14 mouse cellular contexts compared by ENCODE assay signal in the genomic region with DNA sequence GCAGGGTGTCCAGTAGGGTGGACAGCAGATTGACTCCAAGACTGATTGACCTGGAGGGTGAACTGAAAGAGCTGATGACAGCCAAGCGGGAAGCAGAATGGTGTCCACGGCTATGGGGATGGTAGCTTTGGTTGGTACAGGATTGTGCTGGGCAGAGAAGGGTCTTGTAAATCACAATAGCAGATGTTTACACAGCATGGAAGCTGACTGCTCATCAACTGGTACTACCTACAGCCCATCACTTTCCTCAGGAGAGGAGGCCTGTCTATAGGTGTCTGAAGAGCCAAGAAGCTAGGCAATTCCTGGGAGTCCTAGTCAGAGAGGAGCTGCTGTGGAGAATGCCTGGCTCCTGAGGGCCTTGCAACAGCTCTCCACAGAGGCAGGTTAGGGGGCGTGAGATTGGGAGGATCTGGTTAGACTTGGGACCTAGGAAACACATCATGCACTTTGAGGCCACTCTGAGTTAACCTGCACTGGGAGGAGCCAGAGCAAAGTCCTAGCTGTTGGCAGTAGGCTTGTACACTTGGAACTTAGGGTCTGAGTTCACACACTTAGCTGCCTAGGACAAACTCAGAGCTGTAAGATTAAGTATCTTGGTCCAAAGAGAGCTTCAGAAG. TPM values are rescaled to one million over a fixed set of nuclear protein-coding genes. Genes with fewer than 3 reads are reported as not detected.
DNase-seq lines count a peak whose midpoint lies in the region; ATAC-seq lines count a peak whose summit lies in the region.
"Had no signal": no experiment of that assay in that cellular context is flagged by ENCODE, and none has a peak within 500 bp of the region (broad histone marks: within the 10 kb centered on the region; RNA-seq: fewer than 3 reads in every experiment).

No protein-coding gene starts in this region.

- H3K9ac ChIP-seq in kidney, embryonic 14.5 days (ENCODE audit: low read depth, low read length) = no peak overlapping the region
- no peak overlapping the region for H3K9ac ChIP-seq in stomach, embryonic 15.5 days

- H3K27me3 ChIP-seq in kidney, embryonic 14.5 days (ENCODE audit: control insufficient read depth, insufficient read depth, low read length) = no peaks in the 10 kb centered on the region
- no peaks in the 10 kb centered on the region for H3K27me3 ChIP-seq in stomach, embryonic 15.5 days (replicated peaks)

- H3K27ac ChIP-seq in kidney, embryonic 14.5 days (ENCODE audit: low read depth, low read length) = no peak overlapping the region
- peak overlapping the region; percentile 55; the same call in 1 of the 2 replicates for H3K27ac ChIP-seq in stomach, embryonic 15.5 days
- H3K27ac ChIP-seq: midbrain, embryonic 10.5 days had no signal

- H3K9me3 ChIP-seq in kidney, embryonic 14.5 days (ENCODE audit: control insufficient read depth, low read length) = no peaks in the 10 kb centered on the region
- H3K9me3 ChIP-seq in stomach, embryonic 15.5 days = no peaks in the 10 kb centered on the region
- H3K9me3 ChIP-seq: midbrain, embryonic 10.5 days had no signal

- peaks cover 33% of the 10 kb centered on the region for H3K36me3 ChIP-seq in kidney, embryonic 14.5 days (ENCODE audit: control insufficient read depth, insufficient read depth, low read length)
- H3K36me3 ChIP-seq in stomach, embryonic 15.5 days = peaks cover 24% of the 10 kb centered on the region

- no peak overlapping the region for H3K4me3 ChIP-seq in kidney, embryonic 14.5 days (ENCODE audit: low read length)
- H3K4me3 ChIP-seq in stomach, embryonic 15.5 days (replicated peaks) = no peak overlapping the region
- H3K4me3 ChIP-seq: midbrain, embryonic 10.5 days had no signal

- 90% methylated on average over 3 of the region's 3 CpGs for WGBS in kidney, embryonic 14.5 days
- 82% methylated on average over 3 of the region's 3 CpGs for WGBS in stomach, embryonic 15.5 days

- H3K4me1 ChIP-seq in kidney, embryonic 14.5 days (ENCODE audit: control insufficient read depth, insufficient read depth, low read length) = peaks cover 26% of the 10 kb centered on the region
- peaks cover 35% of the 10 kb centered on the region for H3K4me1 ChIP-seq in stomach, embryonic 15.5 days

- peak; percentile 92 for DNase-seq in kidney, adult 11 months
- DNase-seq in kidney, adult 18-20 months = peak; percentile 76
- DNase-seq in kidney, postnatal 4 days = peak; percentile 35 to 60
- no peak for DNase-seq in urinary bladder, adult 18-20 months (ENCODE audit: low spot score in 2 of 2)
- DNase-seq in adrenal gland, postnatal 25 days = no peak
- DNase-seq in thymus, adult 18-20 months = no peak
- DNase-seq: cerebellum, adult 11 months; gastrocnemius, postnatal 10 days; layer of hippocampus, adult 9-11 months; spleen, adult 18-20 months had no signal

- no peak for ATAC-seq in kidney, embryonic 14.5 days (ENCODE audit: low FRiP score, low TSS enrichment)
- ATAC-seq in stomach, embryonic 15.5 days (ENCODE audit: insufficient read depth, low FRiP score, low read depth) = no peak

- H3K4me2 ChIP-seq in kidney, embryonic 14.5 days (replicated peaks; ENCODE audit: low read depth, low read length) = no peak overlapping the region
- H3K4me2 ChIP-seq in stomach, embryonic 15.5 days = no peak overlapping the region

RNA-seq across cellular contexts. Expression of gene P4hb, which starts 3.4 kb away (rescaled TPM):
- polyA plus RNA-seq in kidney, embryonic 14.5 days (2014; fragmentation: Nextera tagmentation; extraction: Ambion mirVana) = 558 and 716 TPM in 2 replicates
- polyA plus RNA-seq in stomach, embryonic 15.5 days (2015; fragmentation: Nextera tagmentation; extraction: Ambion mirVana) = 954 and 1,026 TPM in 2 replicates
- total RNA-seq in adrenal gland, postnatal 25 days (2021) = 407 and 486 TPM in 2 replicates

RNA-seq across cellular contexts. Expression of gene Arhgdia, which starts 5.0 kb away (rescaled TPM):
- 454 and 612 TPM in 2 replicates for polyA plus RNA-seq in kidney, embryonic 14.5 days (2014; fragmentation: Nextera tagmentation; extraction: Ambion mirVana)
- 537 and 556 TPM in 2 replicates for polyA plus RNA-seq in stomach, embryonic 15.5 days (2015; fragmentation: Nextera tagmentation; extraction: Ambion mirVana)
- total RNA-seq in adrenal gland, postnatal 25 days (2021) = 333 and 334 TPM in 2 replicates

RNA-seq across cellular contexts. Expression of gene Alyref, which starts 21.7 kb away (rescaled TPM):
- polyA plus RNA-seq in kidney, embryonic 14.5 days (2014; fragmentation: Nextera tagmentation; extraction: Ambion mirVana) = 594 and 799 TPM in 2 replicates
- polyA plus RNA-seq in stomach, embryonic 15.5 days (2015; fragmentation: Nextera tagmentation; extraction: Ambion mirVana) = 420 and 451 TPM in 2 replicates
- total RNA-seq in adrenal gland, postnatal 25 days (2021) = 101 and 105 TPM in 2 replicates

RNA-seq across cellular contexts. Expression of gene Anapc11, which starts 21.7 kb away (rescaled TPM):
- 212 and 242 TPM in 2 replicates for polyA plus RNA-seq in kidney, embryonic 14.5 days (2014; fragmentation: Nextera tagmentation; extraction: Ambion mirVana)
- polyA plus RNA-seq in stomach, embryonic 15.5 days (2015; fragmentation: Nextera tagmentation; extraction: Ambion mirVana) = 196 and 200 TPM in 2 replicates
- 81.5 and 102 TPM in 2 replicates for total RNA-seq in adrenal gland, postnatal 25 days (2021)

RNA-seq across cellular contexts. Expression of gene Ppp1r27, which starts 25.5 kb away (rescaled TPM):
- polyA plus RNA-seq in kidney, embryonic 14.5 days (2014; fragmentation: Nextera tagmentation; extraction: Ambion mirVana) = 0.58 and 0.89 TPM in 2 replicates
- polyA plus RNA-seq in stomach, embryonic 15.5 days (2015; fragmentation: Nextera tagmentation; extraction: Ambion mirVana) = 0.59 TPM in 1 of 2 replicates, not detected in the other
- total RNA-seq in adrenal gland, postnatal 25 days (2021) = 1.4 TPM in 1 of 2 replicates, not detected in the other
- total RNA-seq: ES-E14 had no signal
- polyA plus RNA-seq: midbrain, embryonic 10.5 days had no signal

Comparison
In these comparisons a context has a peak if more than half of its experiments do, and no peak if none do; other contexts are left out.
1. DNase-seq: peak in kidney, adult 11 months (single experiment), kidney, adult 18-20 months (single experiment) and kidney, postnatal 4 days (2 of 2); none in urinary bladder, adult 18-20 months (0 of 2), adrenal gland, postnatal 25 days (single experiment) and thymus, adult 18-20 months (0 of 2).